Mouse (Mus musculus) MN1 (cell line): ENCODE results near the gene Tstd1.

Source experiments
- DNase-seq: peaks from one replicate; pipeline ENCODE4 v3.0.0-alpha.2; 2016; ENCODE audit warnings: low spot score

The Tstd1 gene

GRCm38 (mm10) chr1:171418660-171419059 lies at the start of gene Tstd1:
Gene Tstd1, plus strand, starts transcription at chr1:171418872.
- no peak for DNase-seq

- no peak for DNase-seq
Measured at GRCm38 (mm10) chr1:171369845-171370556, 48.7 kb upstream of the Tstd1 start, which contains the start of gene Nectin4. Gene Nectin4, plus strand, starts transcription at chr1:171370099.

GRCm38 (mm10) chr1:171372880-171373279 lies 45.8 kb upstream of the Tstd1 start:
- no peak for DNase-seq

- no peak for DNase-seq
Measured at GRCm38 (mm10) chr1:171373946-171374345, 44.7 kb upstream of the Tstd1 start.

GRCm38 (mm10) chr1:171375646-171376097 lies 43.0 kb upstream of the Tstd1 start:
- peak; percentile 84 for DNase-seq

GRCm38 (mm10) chr1:171378298-171378697 lies 40.4 kb upstream of the Tstd1 start:
- no peak for DNase-seq

- DNase-seq = peak; percentile 87
Measured at GRCm38 (mm10) chr1:171379935-171380599, 38.6 kb upstream of the Tstd1 start.

GRCm38 (mm10) chr1:171382096-171382620 lies 36.5 kb upstream of the Tstd1 start:
- DNase-seq = no peak

- DNase-seq = no peak
Measured at GRCm38 (mm10) chr1:171384361-171384760, 34.3 kb upstream of the Tstd1 start.

GRCm38 (mm10) chr1:171385171-171385570 lies 33.5 kb upstream of the Tstd1 start:
- DNase-seq = no peak

- DNase-seq = no peak
Measured at GRCm38 (mm10) chr1:171387099-171387498, 31.6 kb upstream of the Tstd1 start.

- no peak for DNase-seq
Measured at GRCm38 (mm10) chr1:171388376-171389102, 30.1 kb upstream of the Tstd1 start, which contains the start of gene Arhgap30. Gene Arhgap30, plus strand, starts transcription at chr1:171388954.

GRCm38 (mm10) chr1:171390101-171390500 lies 28.6 kb upstream of the Tstd1 start:
- no peak for DNase-seq

- DNase-seq = no peak
Measured at GRCm38 (mm10) chr1:171401821-171402220, 16.9 kb upstream of the Tstd1 start.

- no peak for DNase-seq
Measured at GRCm38 (mm10) chr1:171402991-171403390, 15.7 kb upstream of the Tstd1 start.

GRCm38 (mm10) chr1:171407263-171407662 lies 11.4 kb upstream of the Tstd1 start:
- no peak for DNase-seq

- DNase-seq = no peak
Measured at GRCm38 (mm10) chr1:171410231-171410630, 8.4 kb upstream of the Tstd1 start.

- DNase-seq = peak; percentile 98
Measured at GRCm38 (mm10) chr1:171410947-171411484, 7.7 kb upstream of the Tstd1 start, which contains the start of gene Usf1. Gene Usf1, plus strand, starts transcription at chr1:171411313.

GRCm38 (mm10) chr1:171411492-171411941 lies 7.2 kb upstream of the Tstd1 start:
- no peak for DNase-seq

GRCm38 (mm10) chr1:171412001-171412441 lies 6.7 kb upstream of the Tstd1 start:
- peak; percentile 70 for DNase-seq

GRCm38 (mm10) chr1:171412446-171412845 lies 6.2 kb upstream of the Tstd1 start:
- peak; percentile 76 for DNase-seq

- DNase-seq = no peak
Measured at GRCm38 (mm10) chr1:171413608-171414007, 5.1 kb upstream of the Tstd1 start.
